Mouse (Mus musculus): ENCODE data around the gene Pald1.

The Pald1 gene

DNA sequence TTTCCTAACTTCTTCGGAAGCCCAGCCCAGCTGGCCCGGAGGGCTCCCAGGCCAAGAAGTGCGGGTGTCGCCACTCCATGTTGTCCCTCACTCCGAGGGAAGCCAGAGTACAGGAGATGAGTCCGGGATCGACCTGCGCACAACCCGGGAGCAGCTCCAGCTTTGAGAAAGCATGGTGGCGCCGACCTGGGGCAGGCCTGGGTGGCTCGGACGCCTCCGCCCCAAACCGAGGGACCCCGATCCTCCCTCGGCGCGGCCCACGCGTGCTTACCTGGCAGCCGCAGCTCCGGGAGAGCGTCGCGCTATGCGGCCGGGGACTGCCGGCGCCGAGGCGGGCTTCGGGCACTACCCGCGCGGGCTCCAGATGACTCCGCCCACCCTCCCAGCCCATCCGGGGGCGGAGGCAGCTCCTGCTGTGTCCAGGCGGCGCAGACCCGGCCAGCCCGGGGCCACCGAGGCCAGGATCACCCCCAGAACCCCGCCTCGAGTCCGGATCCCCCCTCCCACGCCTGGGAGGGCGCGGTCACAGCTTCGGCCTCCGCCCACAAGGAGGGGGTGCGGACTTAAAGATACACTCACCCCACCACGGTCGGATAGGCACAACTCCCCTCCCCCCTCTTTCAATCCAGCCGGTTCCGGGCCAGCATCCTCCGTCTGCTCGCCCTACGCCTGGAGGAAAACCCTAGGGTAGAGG lies at the start of gene Pald1:
Gene Pald1, minus strand, starts transcription at position 510 of the 694 bp plus-strand sequence.
- no peak for DNase-seq (ENCODE audit: low read depth in 1 of 2, low spot score in 2 of 2)

DNA sequence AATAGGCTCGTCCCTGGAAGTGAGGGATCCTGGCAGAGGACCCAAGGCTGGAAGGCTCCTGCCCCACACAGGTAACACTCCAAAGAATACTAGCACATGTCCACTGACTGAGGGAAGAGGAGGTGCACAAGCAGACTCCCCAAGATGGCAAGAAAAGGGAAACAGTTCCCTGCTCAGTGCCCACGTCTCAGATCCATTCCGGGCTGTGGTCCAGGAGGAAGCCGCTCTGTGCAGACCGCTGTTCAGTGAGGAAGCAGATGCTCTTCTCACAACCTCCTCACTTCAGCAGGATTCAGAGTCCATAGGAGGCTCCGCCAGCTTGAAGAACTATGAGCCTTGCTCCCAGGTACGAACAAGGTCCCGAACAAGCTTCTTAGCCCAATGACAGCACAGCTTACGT lies 48.0 kb upstream of the Pald1 start:
- DNase-seq (ENCODE audit: low read depth in 1 of 2, low spot score in 2 of 2), result no peak

DNA sequence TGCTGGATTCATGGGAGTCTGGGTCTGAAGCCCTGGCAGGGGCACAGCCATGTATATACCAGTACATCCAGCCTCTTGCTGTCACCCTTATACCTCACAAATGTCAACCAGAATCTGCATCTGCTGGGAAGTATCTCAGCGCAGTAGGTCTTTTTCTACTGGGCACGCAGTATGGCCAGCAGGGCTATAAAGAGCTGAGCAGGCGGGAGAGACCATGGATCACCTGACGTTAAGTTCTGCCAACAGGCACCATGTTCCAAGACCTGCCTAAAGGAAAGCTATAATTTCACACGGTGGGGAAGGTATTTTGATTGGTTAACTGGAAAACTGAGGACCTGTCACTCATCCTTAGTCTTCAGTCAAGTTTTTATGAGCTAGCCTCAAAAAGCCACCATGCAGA lies 45.7 kb upstream of the Pald1 start:
- DNase-seq (ENCODE audit: low read depth in 1 of 2, low spot score in 2 of 2), result no peak

DNA sequence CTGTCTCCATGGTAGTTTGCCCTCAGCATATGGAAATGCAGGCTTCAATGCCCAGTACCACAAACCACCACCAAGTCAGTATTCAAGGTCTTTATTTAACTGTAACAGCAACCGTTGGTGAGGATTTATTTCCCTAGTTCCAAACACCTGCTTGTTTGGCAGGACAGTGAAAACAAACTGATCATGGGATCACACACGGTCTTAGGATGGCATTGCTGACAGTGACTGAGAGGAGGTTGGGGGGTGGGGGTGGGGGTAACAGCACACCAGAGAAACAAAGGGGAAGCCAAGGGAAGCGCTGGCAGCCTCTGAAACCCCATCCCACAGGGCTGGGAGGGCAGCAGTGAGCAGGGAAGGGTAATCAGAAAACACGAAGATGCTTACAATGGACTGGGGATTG lies 45.1 kb upstream of the Pald1 start:
- no peak for DNase-seq (ENCODE audit: low read depth in 1 of 2, low spot score in 2 of 2)

DNA sequence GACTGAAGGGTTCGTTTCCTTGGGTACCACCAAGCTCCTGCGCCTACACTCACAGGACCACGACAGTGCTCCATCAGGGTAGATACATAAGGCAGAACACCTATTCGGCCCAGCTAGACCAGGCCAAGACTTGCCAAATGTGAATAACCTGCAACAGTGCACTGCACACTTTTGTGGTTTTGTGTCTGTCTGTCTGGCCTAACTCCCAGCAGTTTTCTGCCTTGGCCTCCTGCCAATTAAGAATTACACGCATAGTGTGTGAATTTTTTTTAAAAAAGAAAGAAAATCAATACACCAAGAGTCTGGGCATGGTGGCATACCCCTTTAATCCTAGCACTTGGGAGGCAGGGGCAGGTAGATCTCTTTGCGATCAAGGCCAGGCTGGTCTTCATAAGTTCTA lies 44.6 kb upstream of the Pald1 start:
- no peak for DNase-seq (ENCODE audit: low read depth in 1 of 2, low spot score in 2 of 2)

DNA sequence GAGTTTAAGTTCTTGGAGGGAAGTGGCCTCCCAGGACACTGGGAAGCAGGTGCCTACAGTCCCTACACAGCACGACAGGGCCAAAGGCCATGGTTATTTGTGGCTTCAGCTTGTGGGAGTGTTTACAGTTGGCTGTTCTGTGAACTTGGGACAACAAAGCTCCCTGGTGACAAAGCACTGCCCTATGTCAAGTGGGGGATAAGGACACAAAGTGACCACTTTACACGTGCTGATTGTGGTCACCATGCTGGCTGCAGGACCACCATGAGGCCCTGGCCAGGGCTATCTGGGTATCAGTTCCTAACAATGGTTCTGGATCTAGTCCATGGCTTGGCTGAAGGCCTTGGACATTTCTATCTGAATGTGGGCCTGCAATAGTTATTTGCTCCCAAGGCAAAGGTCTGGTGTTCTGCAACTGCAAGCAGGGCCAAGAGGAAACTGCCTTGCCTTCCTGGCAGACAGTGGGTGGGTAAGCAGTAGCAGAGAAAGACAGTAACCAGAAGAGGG lies 43.0 kb upstream of the Pald1 start:
- DNase-seq (ENCODE audit: low read depth in 1 of 2, low spot score in 2 of 2), result no peak

DNA sequence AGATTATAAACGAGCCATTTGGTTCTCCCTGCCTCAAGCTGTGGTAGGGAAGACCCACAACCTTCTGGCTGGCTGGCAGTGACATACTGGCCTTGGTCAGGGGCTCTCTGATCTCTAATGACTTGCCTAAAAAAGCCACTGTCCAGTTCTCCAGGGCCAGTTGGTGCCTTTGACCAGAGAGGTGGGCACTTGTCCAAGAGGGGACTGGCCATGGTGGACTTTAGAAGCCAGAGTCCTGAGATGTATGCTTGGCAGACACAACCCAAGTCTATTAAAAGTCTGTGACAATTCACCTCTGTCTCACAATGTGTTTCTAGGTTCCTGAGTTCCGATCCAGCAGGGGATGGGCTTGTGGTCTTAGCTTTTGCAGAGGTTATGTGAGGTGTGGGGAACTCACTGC lies 41.7 kb upstream of the Pald1 start:
- DNase-seq (ENCODE audit: low read depth in 1 of 2, low spot score in 2 of 2), result no peak

DNA sequence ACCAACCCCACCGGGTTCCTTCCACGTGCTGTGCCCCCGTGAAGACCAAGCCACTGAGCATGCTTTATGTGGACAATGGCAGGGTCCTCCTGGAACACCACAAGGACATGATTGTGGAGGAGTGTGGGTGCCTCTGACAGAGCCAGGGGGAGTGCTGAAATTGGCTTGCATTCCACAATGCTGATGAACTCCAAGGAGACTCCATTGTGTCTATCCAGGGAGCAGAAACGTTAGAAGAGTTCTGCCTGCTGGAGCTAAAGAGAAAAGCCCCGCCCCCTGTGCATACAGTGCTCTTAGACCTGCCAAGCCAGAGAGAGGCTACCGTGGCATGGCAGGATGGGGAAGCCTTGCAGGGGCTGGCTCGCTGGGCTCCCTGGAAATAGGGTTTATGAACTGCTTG lies 41.2 kb upstream of the Pald1 start:
- DNase-seq (ENCODE audit: low read depth in 1 of 2, low spot score in 2 of 2), result no peak

DNA sequence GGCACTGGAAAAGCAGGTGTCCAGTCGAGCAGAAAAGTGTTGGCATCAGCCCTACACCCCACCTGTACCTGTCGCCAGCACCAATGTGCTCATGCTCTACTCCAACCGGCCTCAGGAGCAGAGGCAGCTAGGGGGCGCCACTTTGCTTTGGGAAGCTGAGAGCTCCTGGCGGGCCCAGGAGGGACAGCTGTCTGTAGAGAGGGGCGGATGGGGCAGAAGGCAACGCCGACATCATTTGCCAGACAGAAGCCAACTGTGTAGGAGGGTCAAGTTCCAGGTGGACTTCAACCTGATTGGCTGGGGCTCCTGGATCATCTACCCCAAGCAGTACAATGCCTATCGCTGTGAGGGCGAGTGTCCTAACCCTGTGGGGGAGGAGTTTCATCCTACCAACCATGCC lies 40.0 kb upstream of the Pald1 start:
- no peak for DNase-seq (ENCODE audit: low read depth in 1 of 2, low spot score in 2 of 2)

DNA sequence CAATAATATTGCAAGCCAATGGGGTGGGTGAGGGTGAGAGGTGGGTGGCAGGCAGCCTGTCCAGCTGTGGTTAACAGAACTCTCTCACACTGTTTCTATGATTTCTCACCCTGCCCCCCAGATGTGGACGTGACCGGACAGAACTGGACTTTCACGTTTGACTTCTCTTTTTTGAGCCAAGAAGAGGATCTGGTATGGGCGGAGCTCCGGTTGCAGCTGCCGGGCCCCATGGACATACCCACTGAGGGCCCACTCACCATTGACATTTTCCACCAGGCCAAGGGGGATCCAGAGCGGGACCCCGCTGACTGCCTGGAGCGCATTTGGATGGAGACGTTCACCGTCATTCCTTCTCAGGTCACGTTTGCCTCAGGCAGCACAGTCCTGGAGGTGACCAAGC lies 39.5 kb upstream of the Pald1 start:
- DNase-seq (ENCODE audit: low read depth in 1 of 2, low spot score in 2 of 2), result peak in 1 of 2 experiments; percentile 5

DNA sequence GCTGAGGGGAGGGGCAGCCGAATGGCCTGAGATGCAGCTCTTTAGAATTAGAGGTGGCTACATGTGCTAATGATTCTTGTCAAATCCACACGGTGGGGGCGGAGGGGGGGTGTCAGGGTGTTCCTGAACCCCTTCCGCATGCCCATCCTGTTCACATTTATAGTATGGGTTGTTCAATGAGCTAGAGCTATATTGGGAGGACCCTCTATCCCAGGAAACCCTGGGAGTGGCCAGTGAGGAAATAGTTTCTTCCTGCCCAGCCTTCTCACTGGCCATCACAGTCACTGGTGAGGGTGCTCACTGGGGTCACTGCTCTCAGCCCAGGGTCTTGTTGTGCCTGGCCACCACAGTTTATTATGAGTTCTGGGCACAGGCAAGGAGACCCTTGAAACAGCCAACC lies 36.7 kb upstream of the Pald1 start:
- DNase-seq (ENCODE audit: low read depth in 1 of 2, low spot score in 2 of 2), result no peak

DNA sequence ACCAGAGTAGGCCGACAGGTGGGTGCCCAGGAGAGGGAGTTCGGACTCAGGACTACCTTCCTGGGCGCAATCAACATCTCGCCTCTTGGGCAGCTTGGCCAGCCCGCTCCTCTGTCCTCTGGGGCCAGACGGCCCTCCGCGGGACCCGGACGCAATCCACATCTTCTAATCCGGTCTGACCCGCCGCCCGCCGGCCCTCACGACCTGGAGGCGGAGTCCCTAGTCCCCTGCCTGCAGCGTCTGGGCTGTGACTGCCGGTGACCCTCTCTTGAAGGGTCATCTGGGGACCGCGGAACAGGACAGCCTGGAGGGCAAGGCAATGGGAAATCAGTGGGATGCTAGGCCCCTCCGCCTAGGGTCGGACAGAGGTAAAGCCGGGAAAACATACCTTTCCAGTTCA lies 35.8 kb upstream of the Pald1 start:
- DNase-seq (ENCODE audit: low read depth in 1 of 2, low spot score in 2 of 2), result no peak

DNA sequence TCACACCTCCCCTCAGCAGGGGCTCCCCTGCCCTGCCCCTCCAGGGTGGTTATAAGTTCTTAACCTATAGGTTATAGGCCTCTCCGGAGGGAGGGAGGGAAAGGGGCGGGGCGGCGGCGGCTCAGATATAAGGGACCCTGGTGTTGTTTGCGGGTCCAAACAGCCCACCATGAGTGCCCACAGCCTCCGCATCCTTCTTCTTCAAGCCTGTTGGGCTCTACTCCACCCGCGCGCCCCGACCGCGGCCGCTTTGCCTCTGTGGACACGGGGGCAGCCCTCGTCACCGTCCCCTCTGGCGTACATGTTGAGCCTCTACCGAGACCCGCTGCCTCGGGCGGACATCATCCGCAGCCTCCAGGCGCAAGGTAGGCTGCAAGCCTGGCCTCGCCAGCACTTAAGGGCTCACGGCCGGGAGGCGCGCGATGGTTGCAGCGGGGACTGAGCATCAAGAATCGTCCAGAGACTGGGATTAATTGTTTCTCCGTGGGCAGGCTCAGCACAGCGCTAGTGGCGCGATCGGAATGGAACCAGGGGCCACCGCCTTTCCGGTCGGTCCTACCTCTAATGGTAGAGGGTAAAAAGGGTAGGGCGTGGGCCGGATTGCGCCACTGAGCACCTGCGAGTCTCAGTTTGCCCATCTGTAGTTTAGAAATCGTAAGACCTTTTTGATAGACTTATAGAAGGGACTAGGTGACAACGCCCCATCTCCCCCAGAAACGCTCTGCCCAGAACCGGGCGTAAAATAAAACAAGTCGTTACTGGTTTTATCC lies 35.0 kb upstream of the Pald1 start:
- DNase-seq (ENCODE audit: low read depth in 1 of 2, low spot score in 2 of 2), result no peak

DNA sequence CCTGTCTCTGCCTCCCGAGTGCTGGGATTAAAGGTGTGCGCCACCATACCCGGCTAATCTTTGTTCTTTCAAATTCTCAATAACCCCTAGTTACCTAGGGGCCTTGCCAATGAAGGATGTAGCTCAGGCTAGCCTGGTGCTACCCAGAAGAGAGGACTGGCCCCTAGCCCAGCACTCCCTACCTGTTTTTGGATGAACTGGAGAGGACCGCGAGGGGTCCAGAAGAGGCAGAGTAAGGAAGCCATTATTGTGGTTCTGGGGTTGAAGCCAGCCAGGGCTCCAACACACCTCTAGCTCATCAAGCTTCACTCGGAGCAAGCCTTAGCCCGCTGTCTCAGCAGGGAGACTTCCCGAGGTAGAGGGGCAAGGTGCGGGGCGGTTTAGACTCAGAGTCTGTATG lies 34.3 kb upstream of the Pald1 start, which contains the start of gene Nodal:
Gene Nodal, plus strand, starts transcription at position 301 of the 400 bp plus-strand sequence.
- no peak for DNase-seq (ENCODE audit: low read depth in 1 of 2, low spot score in 2 of 2)

DNA sequence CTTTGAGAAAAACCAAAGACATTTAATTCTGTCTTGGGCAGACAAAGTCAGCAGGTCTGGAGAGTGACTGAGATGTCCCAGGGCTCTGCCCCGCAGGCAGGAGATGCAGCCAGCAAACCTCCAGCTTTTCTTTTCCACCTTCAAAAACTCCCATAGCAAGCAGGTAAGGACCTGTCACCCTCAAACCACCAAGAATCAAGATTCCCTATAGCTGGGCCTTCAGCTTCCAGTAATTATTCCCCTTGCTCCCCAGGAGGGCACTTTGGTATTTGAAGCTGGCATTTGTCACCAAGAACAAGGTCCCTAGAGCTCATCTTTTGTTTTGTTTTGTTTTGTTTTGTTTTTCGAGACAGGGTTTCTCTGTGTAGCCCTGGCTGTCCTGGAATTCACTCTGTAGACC lies 33.7 kb upstream of the Pald1 start:
- DNase-seq (ENCODE audit: low read depth in 1 of 2, low spot score in 2 of 2), result no peak

DNA sequence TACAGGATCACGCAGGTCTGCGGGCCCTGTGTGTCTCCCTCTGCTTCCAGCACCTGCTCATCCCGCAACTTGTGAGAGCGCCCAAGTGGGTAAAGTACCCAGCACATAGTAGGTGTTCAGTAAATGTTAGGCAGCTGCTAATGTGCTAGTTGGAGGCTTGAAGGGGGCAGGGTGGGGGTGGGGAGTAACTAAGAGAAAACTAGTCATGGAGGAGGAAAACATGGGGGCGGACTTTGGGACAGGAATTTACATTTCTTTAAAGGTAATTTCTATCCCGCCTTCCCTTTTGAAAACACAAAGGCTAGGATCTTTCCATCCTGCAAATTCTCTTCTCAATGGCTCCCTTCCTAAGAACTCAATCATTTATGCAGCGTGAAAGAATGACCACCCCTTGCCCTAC lies 33.2 kb upstream of the Pald1 start:
- DNase-seq (ENCODE audit: low read depth in 1 of 2, low spot score in 2 of 2), result no peak

DNA sequence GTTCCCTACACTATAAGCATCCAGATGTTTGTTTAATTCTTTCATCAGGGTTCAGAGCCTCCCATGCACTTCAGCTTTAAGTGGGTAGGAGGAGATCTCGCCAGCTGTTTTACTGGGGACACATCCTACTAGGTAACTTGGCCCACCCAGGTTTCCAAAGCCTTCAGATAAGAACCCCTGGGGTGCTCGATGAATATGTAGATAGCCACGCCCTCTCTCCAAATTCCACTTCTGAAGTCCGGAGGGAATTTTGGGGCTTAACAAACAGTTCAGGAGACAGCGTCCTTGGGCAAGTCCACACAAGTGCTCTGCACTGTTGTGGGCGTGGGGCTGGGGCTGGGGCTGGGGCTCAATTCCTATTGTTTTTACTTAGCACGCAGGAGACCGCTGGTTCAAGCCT lies 32.6 kb upstream of the Pald1 start:
- no peak for DNase-seq (ENCODE audit: low read depth in 1 of 2, low spot score in 2 of 2)

DNA sequence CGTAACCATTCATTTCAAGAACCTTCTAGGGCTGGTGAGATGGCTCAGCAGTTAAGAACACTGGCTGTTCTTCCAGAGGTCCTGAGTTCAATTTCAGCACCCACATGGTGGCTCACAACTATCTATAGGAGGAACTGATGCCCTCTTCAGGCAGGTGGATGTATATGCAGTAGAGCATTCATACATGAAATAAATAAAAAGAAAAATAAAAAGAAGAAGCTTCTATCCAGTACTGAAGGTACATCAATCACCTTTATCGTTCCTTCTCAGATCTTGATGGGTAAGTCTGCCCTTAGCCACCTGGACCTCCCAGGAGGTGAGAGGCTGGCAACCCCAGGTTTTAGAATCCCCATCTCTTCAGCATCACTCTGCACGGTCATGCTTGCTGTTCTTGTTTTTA lies 31.9 kb upstream of the Pald1 start:
- no peak for DNase-seq (ENCODE audit: low read depth in 1 of 2, low spot score in 2 of 2)

DNA sequence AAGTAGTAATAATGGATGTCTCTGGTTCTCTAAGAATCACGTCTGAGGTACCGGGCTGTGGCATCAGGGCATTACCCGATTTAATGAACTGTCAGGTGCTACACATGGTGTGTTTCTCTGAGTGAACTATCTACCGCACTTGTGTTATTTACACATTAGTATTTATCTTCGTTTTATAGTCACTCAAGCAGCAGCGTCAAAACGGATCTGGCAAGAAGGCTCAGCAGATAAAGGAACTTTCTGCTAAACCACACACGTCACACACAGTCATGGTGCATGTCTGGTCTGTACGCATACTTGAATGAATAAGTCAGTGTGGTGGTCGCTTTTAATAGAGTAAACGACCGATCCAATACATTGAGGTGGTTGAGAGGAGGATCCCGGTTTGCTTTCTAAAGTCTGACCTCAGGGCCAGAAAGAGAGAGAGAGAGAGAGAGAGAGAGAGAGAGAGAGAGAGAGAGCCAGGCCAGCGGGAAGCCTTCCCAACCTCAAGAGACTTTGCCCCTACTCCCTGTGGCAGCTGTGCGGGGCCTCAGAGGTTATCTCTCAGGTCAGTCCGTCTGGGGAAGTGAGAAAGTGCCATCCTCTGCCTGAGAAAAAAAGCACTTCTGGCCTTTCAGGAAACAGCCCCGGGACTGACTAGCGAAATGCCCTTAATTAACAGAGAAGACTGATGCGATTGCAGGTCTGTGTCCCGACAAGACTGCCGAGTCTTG lies 29.7 kb upstream of the Pald1 start:
- no peak for DNase-seq (ENCODE audit: low read depth in 1 of 2, low spot score in 2 of 2)

DNA sequence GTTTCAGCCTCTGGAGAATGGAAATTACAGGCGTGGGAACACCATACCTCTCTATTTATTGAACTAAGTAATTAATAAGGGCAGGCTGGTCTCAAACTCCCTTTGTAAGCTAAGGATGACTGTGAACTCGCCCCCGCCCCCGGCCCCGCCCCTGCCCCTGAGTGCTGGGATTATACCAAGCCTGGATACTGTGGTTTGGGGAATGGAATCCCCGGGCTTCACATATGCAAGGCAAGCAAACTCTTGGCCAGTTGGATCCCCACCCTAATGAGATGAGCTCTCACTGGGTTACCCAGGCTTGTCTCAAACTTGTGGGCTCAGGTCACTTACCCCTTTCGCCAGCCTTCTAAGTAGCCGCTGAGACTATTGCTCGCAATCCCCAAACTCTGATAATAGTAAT lies 26.9 kb upstream of the Pald1 start:
- no peak for DNase-seq (ENCODE audit: low read depth in 1 of 2, low spot score in 2 of 2)

DNA sequence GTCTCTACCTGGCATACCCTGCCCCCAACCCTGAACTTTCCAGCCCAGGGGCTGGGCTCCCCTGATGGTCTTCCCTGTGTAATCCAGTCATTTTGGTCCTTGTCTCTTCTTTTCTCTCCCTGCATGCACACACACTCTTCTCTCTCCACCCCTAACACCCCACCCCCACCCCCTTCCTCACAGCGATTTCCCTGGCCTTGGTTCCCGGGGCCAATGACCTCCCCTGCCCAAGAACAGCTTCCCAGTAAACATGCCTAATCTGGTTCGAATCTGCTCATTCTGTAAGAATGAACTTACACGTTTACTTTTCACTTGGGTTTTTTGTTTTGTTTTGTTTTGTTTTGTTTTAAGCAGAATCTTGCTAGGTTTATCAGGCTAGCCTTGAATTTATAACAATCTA lies 26.4 kb upstream of the Pald1 start:
- DNase-seq (ENCODE audit: low read depth in 1 of 2, low spot score in 2 of 2), result no peak

DNA sequence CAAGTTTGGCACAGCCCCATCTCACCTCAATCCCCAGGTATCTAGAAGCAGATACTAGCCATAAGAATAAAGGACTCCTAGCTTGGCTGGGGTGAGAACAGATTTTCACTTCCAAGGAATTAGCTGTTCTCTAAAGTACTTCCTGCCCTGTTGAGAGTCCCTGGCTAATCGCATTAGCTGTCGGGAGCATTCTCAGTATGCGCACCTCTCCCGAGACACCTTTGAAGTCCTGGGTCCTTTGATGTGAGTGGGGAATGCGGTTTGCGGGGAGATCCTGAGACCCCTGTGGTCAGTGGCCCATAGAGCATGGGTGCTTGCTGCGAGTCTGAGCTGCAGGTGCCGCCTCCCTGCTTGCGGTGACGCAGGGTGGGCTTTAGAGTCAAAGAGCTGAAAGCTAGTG lies 22.6 kb upstream of the Pald1 start:
- no peak for DNase-seq (ENCODE audit: low read depth in 1 of 2, low spot score in 2 of 2)
